Mouse (Mus musculus): ENCODE results near the gene H2afv. TPM values are rescaled to one million over a fixed set of nuclear protein-coding genes. Genes with fewer than 3 reads are reported as not detected.

Gene H2afv
- polyA plus RNA-seq, 1 experiment: 175 TPM

DNA sequence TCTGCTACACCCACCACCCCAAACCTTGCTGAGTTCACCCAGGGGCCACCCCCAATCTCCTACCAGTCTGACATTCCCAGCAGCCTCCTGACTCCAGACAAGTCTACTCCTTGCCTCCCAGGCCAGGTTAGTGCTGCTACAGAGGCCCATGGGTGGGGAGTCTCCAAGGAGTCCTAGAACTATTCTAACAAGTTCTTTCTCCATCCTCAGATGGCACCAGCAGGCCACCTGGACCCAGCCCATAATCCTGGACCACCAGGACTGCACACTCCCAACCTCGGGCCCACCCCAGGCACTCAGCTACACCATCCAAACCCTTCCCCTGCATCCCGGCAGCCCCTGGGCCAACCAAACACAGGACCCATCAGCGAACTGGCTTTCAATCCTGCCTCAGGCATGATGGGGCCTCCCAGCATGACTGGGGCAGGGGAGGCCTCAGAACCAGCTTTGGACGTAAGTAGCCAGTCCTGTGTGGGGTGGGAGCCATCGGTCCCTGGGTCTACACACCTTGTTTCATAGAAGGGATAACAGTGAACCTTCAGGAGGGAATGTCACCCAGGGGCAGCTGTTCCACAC lies 40.3 kb downstream of the H2afv start:
- H3K79me2 ChIP-seq (ENCODE audit: control insufficient read depth, insufficient read depth): no peaks in the 10 kb centered on the region
- no peaks in the 10 kb centered on the region for H3K27me3 ChIP-seq (ENCODE audit: control insufficient read depth, insufficient read depth, insufficient read length)
- no peak overlapping the region for H3K4me2 ChIP-seq (ENCODE audit: low read depth)
- H3K36me3 ChIP-seq (ENCODE audit: control insufficient read depth, insufficient read depth): peaks cover 14% of the 10 kb centered on the region
- no peak overlapping the region for H3K4me3 ChIP-seq
- H3ac ChIP-seq (ENCODE audit: control insufficient read depth, insufficient read length): no peak overlapping the region
- TF ChIP-seq POLR2AphosphoS2 (IDR thresholded peaks at IDR 0.05; ENCODE audit: insufficient read length, low read depth): no peak
- no peak for TF ChIP-seq TCF12 (IDR thresholded peaks at IDR 0.05; ENCODE audit: insufficient read depth, poor library complexity, severe bottlenecking)
- TF ChIP-seq MYOG (IDR thresholded peaks at IDR 0.05; ENCODE audit: control insufficient read depth in 1 of 3, insufficient read depth in 1 of 3, insufficient read length in 2 of 3, low read depth in 2 of 3): no peak
- TF ChIP-seq TCF3 (IDR thresholded peaks at IDR 0.05; ENCODE audit: insufficient read length, low read depth): no peak
- TF ChIP-seq MYOD1 (IDR thresholded peaks at IDR 0.05; ENCODE audit: control insufficient read depth in 1 of 3, insufficient read length in 2 of 3, low read depth in 2 of 3): no peak
- TF ChIP-seq POLR2A (IDR thresholded peaks at IDR 0.05; ENCODE audit: insufficient read length, low read depth): no peak
- TF ChIP-seq USF1 (IDR thresholded peaks at IDR 0.05; ENCODE audit: low read depth): no peak
- no peak for TF ChIP-seq CEBPB (IDR thresholded peaks at IDR 0.05; ENCODE audit: insufficient read depth, poor library complexity, severe bottlenecking)
- TF ChIP-seq SRF (IDR thresholded peaks at IDR 0.05; ENCODE audit: control insufficient read depth, insufficient read length, low read depth): no peak

- TF ChIP-seq MYOG (IDR thresholded peaks at IDR 0.05; ENCODE audit: control insufficient read depth in 1 of 3, insufficient read depth in 1 of 3, insufficient read length in 2 of 3, low read depth in 2 of 3): peak in 1 of 3 experiments; percentile 8
- TF ChIP-seq TCF3 (IDR thresholded peaks at IDR 0.05; ENCODE audit: insufficient read length, low read depth): no peak
- Histone ChIP-seq H3K4me2 (ENCODE audit: low read depth) (no peak overlapping the region), H3K79me2 (ENCODE audit: control insufficient read depth, insufficient read depth) (no peaks in the 10 kb centered on the region), H3K36me3 (ENCODE audit: control insufficient read depth, insufficient read depth) (peaks cover 14% of the 10 kb centered on the region), H3K27me3 (ENCODE audit: control insufficient read depth, insufficient read depth, insufficient read length) (no peaks in the 10 kb centered on the region), H3K4me3 (no peak overlapping the region), H3ac (ENCODE audit: control insufficient read depth, insufficient read length) (no peak overlapping the region)
Observed at GRCm38 (mm10) chr11:6402515-6403510, 41.4 kb downstream of the H2afv start.

DNA sequence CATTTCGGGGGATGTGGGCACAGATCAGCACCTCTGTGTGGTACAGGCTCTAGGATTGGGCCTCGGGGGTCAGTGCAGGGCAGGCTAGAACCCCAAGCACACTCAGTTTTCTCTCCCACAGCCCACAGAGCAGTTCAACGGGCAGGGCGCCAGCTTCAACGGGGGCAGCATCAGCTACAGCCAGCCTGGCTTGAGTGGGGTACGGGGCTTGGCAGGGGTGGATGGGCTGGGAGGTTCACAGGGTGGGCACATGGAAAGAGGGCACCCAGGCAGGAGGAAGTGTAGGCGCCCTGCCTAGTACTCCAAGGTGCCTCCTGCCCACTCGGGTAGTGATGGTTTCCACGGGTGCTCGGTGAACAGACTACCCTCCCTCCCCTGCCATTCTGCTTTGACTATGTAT lies 46.1 kb downstream of the H2afv start:
- Histone ChIP-seq H3K4me3 (no peak overlapping the region), H3K36me3 (ENCODE audit: control insufficient read depth, insufficient read depth) (peaks cover 14% of the 10 kb centered on the region), H3K27me3 (ENCODE audit: control insufficient read depth, insufficient read depth, insufficient read length) (no peaks in the 10 kb centered on the region), H3ac (ENCODE audit: control insufficient read depth, insufficient read length) (no peak overlapping the region), H3K4me2 (ENCODE audit: low read depth) (no peak overlapping the region), H3K79me2 (ENCODE audit: control insufficient read depth, insufficient read depth) (no peaks in the 10 kb centered on the region)
- no peak for TF ChIP-seq MAX (IDR thresholded peaks at IDR 0.05; ENCODE audit: low read depth)
- TF ChIP-seq E2F4 (IDR thresholded peaks at IDR 0.05; ENCODE audit: insufficient read depth): no peak
- TF ChIP-seq CEBPB (IDR thresholded peaks at IDR 0.05; ENCODE audit: insufficient read depth, poor library complexity, severe bottlenecking): no peak
- no peak for TF ChIP-seq TCF12 (IDR thresholded peaks at IDR 0.05; ENCODE audit: insufficient read depth, poor library complexity, severe bottlenecking)
- TF ChIP-seq REST (IDR thresholded peaks at IDR 0.05; ENCODE audit: insufficient read depth, insufficient read length): no peak
- TF ChIP-seq POLR2A (IDR thresholded peaks at IDR 0.05; ENCODE audit: insufficient read length, low read depth): no peak
- no peak for TF ChIP-seq MYOG (IDR thresholded peaks at IDR 0.05; ENCODE audit: control insufficient read depth in 1 of 3, insufficient read depth in 1 of 3, insufficient read length in 2 of 3, low read depth in 2 of 3)
- TF ChIP-seq MYOD1 (IDR thresholded peaks at IDR 0.05; ENCODE audit: control insufficient read depth in 1 of 3, insufficient read length in 2 of 3, low read depth in 2 of 3): no peak
- no peak for TF ChIP-seq SRF (IDR thresholded peaks at IDR 0.05; ENCODE audit: control insufficient read depth, insufficient read length, low read depth)
- TF ChIP-seq POLR2AphosphoS2 (IDR thresholded peaks at IDR 0.05; ENCODE audit: insufficient read length, low read depth): no peak
- TF ChIP-seq USF1 (IDR thresholded peaks at IDR 0.05; ENCODE audit: low read depth): no peak
- no peak for TF ChIP-seq TCF3 (IDR thresholded peaks at IDR 0.05; ENCODE audit: insufficient read length, low read depth)

GRCm38 (mm10) chr11:6395565-6395964 lies 48.7 kb downstream of the H2afv start:
- Histone ChIP-seq H3ac (ENCODE audit: control insufficient read depth, insufficient read length) (no peak overlapping the region), H3K4me3 (no peak overlapping the region), H3K27me3 (ENCODE audit: control insufficient read depth, insufficient read depth, insufficient read length) (no peaks in the 10 kb centered on the region), H3K4me2 (ENCODE audit: low read depth) (no peak overlapping the region), H3K36me3 (ENCODE audit: control insufficient read depth, insufficient read depth) (peaks cover 9% of the 10 kb centered on the region), H3K79me2 (ENCODE audit: control insufficient read depth, insufficient read depth) (peaks cover 14% of the 10 kb centered on the region)
- TF ChIP-seq CEBPB (IDR thresholded peaks at IDR 0.05; ENCODE audit: insufficient read depth, poor library complexity, severe bottlenecking) (no peak), MYOD1 (IDR thresholded peaks at IDR 0.05; ENCODE audit: control insufficient read depth in 1 of 3, insufficient read length in 2 of 3, low read depth in 2 of 3) (no peak), TCF3 (IDR thresholded peaks at IDR 0.05; ENCODE audit: insufficient read length, low read depth) (no peak), E2F4 (IDR thresholded peaks at IDR 0.05; ENCODE audit: insufficient read depth) (no peak), USF1 (IDR thresholded peaks at IDR 0.05; ENCODE audit: low read depth) (no peak)

DNA sequence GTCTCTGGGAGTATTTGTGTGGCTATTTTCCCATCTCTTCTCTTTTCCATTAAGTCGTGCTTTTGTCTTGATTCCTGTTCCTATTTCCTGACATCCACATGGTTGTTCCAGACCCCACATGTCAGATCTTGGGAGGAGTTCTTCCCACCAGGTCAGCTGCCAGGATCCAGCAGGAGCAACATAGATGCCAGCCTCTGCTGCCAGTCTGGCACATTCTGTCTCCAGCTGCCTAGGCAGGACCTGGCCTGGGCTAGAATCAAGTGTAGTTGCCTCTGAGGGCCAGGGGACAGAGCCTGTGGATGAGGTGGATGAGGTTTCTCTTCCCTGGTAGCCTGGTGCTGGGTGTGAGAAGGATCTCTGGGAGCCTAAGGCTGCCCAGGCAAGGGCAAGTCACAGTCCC lies 50.4 kb downstream of the H2afv start:
- H3K36me3 ChIP-seq (ENCODE audit: control insufficient read depth, insufficient read depth): no peaks in the 10 kb centered on the region

More for the DNA sequence above, 50.4 kb downstream of the H2afv start:
- TF ChIP-seq TCF12 (IDR thresholded peaks at IDR 0.05; ENCODE audit: insufficient read depth, poor library complexity, severe bottlenecking) (no peak), MYOD1 (IDR thresholded peaks at IDR 0.05; ENCODE audit: control insufficient read depth in 1 of 3, insufficient read length in 2 of 3, low read depth in 2 of 3) (peak in 1 of 3 experiments; percentile 23), MYOG (IDR thresholded peaks at IDR 0.05; ENCODE audit: control insufficient read depth in 1 of 3, insufficient read depth in 1 of 3, insufficient read length in 2 of 3, low read depth in 2 of 3) (peak in 1 of 3 experiments; percentile 29)
- Histone ChIP-seq H3K27me3 (ENCODE audit: control insufficient read depth, insufficient read depth, insufficient read length) (no peaks in the 10 kb centered on the region), H3K4me3 (no peak overlapping the region), H3K4me2 (ENCODE audit: low read depth) (no peak overlapping the region), H3ac (ENCODE audit: control insufficient read depth, insufficient read length) (no peak overlapping the region), H3K79me2 (ENCODE audit: control insufficient read depth, insufficient read depth) (peaks cover 24% of the 10 kb centered on the region)

Data from myocyte (in vitro differentiated cells).